Mouse (Mus musculus) heart, embryonic 15.5 days (tissue): ENCODE measurements around the gene Cx3cl1. TPM values are rescaled to one million over a fixed set of nuclear protein-coding genes. Genes with fewer than 3 reads are reported as not detected.

Experiments
- ATAC-seq: fragments of 200-750 bp; cut with Nextera tagmentation; replicated peaks from 2 replicates; pipeline ENCODE4 v1.8.0; 2017; ENCODE audit warnings: low read depth, moderate TSS enrichment; ENCODE audit not compliant: insufficient number of reproducible peaks, insufficient read depth, low FRiP score
- H3K27ac ChIP-seq: fragments of 300-500 bp; sonication (generic); 2 replicates; pipeline ENCODE4 v1.5.1; 2015; ENCODE audit warnings: mild to moderate bottlenecking, inconsistent platforms
- H3K27me3 ChIP-seq: fragments of 300-500 bp; sonication (generic); 2 replicates; pipeline ENCODE4 v1.6.1; 2015; ENCODE audit warnings: inconsistent platforms
- H3K36me3 ChIP-seq: fragments of 300-500 bp; sonication (generic); 2 replicates; pipeline ENCODE4 v1.6.1; 2015; ENCODE audit warnings: mild to moderate bottlenecking, inconsistent platforms
- H3K4me1 ChIP-seq: fragments of 300-500 bp; sonication (generic); replicated peaks from 2 replicates; pipeline ENCODE4 v1.6.1; 2015; ENCODE audit warnings: inconsistent platforms
- H3K4me2 ChIP-seq: fragments of 300-500 bp; sonication (generic); 2 replicates; pipeline ENCODE4 v1.6.1; 2015; ENCODE audit warnings: inconsistent platforms, mild to moderate bottlenecking, moderate library complexity
- H3K4me3 ChIP-seq: fragments of 300-500 bp; sonication (generic); 2 replicates; pipeline ENCODE4 v1.5.1; 2015; ENCODE audit warnings: mild to moderate bottlenecking, inconsistent platforms
- H3K9ac ChIP-seq: fragments of 300-500 bp; sonication (generic); 2 replicates; pipeline ENCODE4 v1.6.1; 2015; ENCODE audit warnings: mild to moderate bottlenecking, inconsistent platforms
- H3K9me3 ChIP-seq: fragments of 300-500 bp; sonication (generic); replicated peaks from 2 replicates; pipeline ENCODE4 v1.6.1; 2016; ENCODE audit warnings: inconsistent platforms
- WGBS: fragments of 180-500 bp; shearing (Covaris S2); methylation state at CpG from one replicate; pipeline ENCODE4 v1.1.7; 2015; ENCODE audit warnings: mixed read lengths; 5-methylcytosine and 5-hydroxymethylcytosine counted together
- polyA plus RNA-seq: library from polyadenylated mRNA; unstranded; fragments of >200 nt; fragmentation: Nextera tagmentation; extraction: Ambion mirVana; gene quantifications from 2 replicates; pipeline ENCODE4 v1.2.1, GENCODE M21; 2015

The Cx3cl1 gene
- polyA plus RNA-seq, 1 experiment from 2014 or later = 9.7 TPM

- Histone ChIP-seq H3K27me3 (peaks cover 3% of the 10 kb centered on the region; the same call in 1 of the 2 replicates), H3K9ac (no peak overlapping the region), H3K36me3 (no peaks in the 10 kb centered on the region), H3K4me3 (no peak overlapping the region), H3K9me3 (no peaks in the 10 kb centered on the region), H3K27ac (no peak overlapping the region), H3K4me2 (no peak overlapping the region), H3K4me1 (peaks cover 18% of the 10 kb centered on the region)
- WGBS = 53% methylated on average over 10 of the region's 10 CpGs
- ATAC-seq = no peak
These were observed 32.9 kb downstream of the Cx3cl1 start for GRCm38 (mm10) chr8:94804546-94805340.

DNA sequence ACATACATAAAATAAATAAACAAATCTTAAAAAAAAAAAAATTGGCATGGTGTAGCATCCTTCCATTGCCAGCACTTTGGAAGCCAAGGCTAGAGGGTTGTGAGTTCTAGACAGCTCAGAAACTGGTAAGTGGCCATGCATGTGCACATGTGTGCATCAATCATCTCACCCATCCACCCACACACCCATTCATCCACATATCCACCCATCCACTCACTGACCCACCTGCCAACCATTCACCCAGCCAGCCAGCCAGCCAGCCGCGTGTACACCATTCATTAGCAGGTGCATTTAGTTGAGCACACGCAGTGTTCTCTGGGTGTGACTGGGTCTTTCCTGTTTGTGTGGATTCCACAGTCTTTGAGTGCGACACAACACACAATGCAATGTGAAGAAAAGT, 34.0 kb downstream of the Cx3cl1 start:
- Histone ChIP-seq H3K36me3 (no peaks in the 10 kb centered on the region), H3K9me3 (no peaks in the 10 kb centered on the region), H3K4me2 (no peak overlapping the region), H3K4me1 (peaks cover 14% of the 10 kb centered on the region), H3K27ac (no peak overlapping the region), H3K9ac (no peak overlapping the region), H3K27me3 (peaks cover 3% of the 10 kb centered on the region; the same call in 1 of the 2 replicates), H3K4me3 (no peak overlapping the region)
- no peak for ATAC-seq
- WGBS = 84% methylated on average over 4 of the region's 4 CpGs

DNA sequence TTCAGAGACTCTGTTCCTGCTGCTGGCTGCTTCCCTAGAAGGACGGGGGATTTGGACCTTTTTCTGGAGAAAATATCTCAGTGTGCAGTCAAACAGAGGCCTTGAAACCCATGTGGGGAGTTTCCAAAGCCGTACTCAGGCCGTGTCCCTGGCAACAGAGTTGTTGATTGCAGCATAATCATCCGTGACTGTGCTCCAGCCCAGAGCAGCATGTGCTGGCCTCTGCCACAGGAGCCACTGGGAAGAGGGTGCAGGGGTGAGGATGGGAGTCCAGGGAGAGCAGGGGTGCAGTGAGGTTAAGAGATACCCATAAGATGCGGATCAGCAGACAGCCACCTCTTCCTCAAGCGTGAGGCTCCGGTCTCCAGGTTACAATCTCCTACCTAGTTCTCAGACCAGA, 35.7 kb downstream of the Cx3cl1 start:
- Histone ChIP-seq H3K36me3 (no peaks in the 10 kb centered on the region), H3K27ac (no peak overlapping the region), H3K9me3 (no peaks in the 10 kb centered on the region), H3K27me3 (peaks cover 5% of the 10 kb centered on the region; the same call in 1 of the 2 replicates), H3K4me2 (no peak overlapping the region), H3K4me1 (peaks cover 9% of the 10 kb centered on the region), H3K9ac (no peak overlapping the region), H3K4me3 (no peak overlapping the region)
- WGBS = 56% methylated on average over 7 of the region's 7 CpGs
- ATAC-seq = no peak

DNA sequence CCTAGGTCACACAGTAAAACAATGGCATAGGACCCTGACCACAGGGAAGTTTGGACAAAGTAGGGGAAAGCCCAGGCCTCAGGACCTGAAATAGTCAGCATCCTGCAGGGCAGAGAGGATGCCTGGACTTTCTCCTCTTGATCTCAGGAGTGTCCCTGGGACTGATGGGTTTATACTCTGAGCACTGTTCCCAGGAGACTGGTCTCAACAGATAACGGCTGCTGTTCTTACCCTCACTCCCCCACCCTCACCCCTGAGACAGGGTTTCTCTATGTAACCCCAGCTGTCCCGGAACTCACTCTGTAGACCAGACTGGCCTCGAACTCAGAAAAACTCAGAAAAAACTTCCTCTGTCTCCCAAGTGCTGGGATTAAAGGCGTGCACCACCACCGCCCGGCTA, 36.6 kb downstream of the Cx3cl1 start:
- peaks cover 11% of the 10 kb centered on the region for H3K4me1 ChIP-seq
- ATAC-seq = no peak
- no peak overlapping the region for H3K9ac ChIP-seq
- H3K27ac ChIP-seq = no peak overlapping the region
- 75% methylated on average over 6 of the region's 6 CpGs for WGBS
- peaks cover 5% of the 10 kb centered on the region; the same call in 1 of the 2 replicates for H3K27me3 ChIP-seq
- H3K36me3 ChIP-seq = no peaks in the 10 kb centered on the region
- no peaks in the 10 kb centered on the region for H3K9me3 ChIP-seq
- H3K4me3 ChIP-seq = no peak overlapping the region
- H3K4me2 ChIP-seq = no peak overlapping the region

- 31% methylated on average over 3 of the region's 3 CpGs for WGBS
- Histone ChIP-seq H3K36me3 (no peaks in the 10 kb centered on the region), H3K27me3 (peaks cover 5% of the 10 kb centered on the region; the same call in 1 of the 2 replicates), H3K4me1 (peaks cover 3% of the 10 kb centered on the region; the same call in 1 of the 2 replicates), H3K4me2 (no peak within 1 kb of the TSS), H3K27ac (no peak within 1 kb of the TSS), H3K4me3 (no peak within 1 kb of the TSS), H3K9me3 (no peaks in the 10 kb centered on the region), H3K9ac (no peak within 1 kb of the TSS)
- ATAC-seq = no peak
These were observed 38.3 kb downstream of the Cx3cl1 start, which contains the start of gene Ccl17 for GRCm38 (mm10) chr8:94810153-94810552. TSS of gene Ccl17 (plus strand) at chr8:94810453.

- H3K36me3 ChIP-seq = no peaks in the 10 kb centered on the region
- 77% methylated on average over 5 of the region's 5 CpGs for WGBS
- H3K4me2 ChIP-seq = no peak overlapping the region
- peaks cover 5% of the 10 kb centered on the region; the same call in 1 of the 2 replicates for H3K27me3 ChIP-seq
- ATAC-seq = no peak
- H3K4me3 ChIP-seq = no peak overlapping the region
- no peaks in the 10 kb centered on the region for H3K9me3 ChIP-seq
- no peak overlapping the region for H3K9ac ChIP-seq
- peaks cover 3% of the 10 kb centered on the region; the same call in 1 of the 2 replicates for H3K4me1 ChIP-seq
- no peak overlapping the region for H3K27ac ChIP-seq
These were observed 39.0 kb downstream of the Cx3cl1 start for GRCm38 (mm10) chr8:94810855-94811254.

DNA sequence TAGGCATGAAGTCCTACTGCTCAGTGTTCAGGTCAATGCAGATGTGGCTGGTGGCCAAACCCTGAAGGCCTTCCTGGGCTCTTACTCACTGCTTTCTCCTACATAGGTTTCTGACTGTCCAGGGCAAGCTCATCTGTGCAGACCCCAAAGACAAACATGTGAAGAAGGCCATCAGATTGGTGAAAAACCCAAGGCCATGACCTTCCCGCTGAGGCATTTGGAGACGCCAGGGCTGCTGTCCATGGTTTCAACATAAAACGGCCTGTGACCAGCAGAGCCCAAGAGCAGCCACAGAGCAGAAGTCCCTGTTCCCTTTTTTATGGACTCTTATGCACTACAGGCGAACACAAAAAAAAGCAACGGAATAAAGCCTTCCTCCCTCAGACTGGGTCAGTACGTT, 39.8 kb downstream of the Cx3cl1 start:
- Histone ChIP-seq H3K9me3 (no peaks in the 10 kb centered on the region), H3K4me2 (no peak overlapping the region), H3K4me1 (peaks cover 3% of the 10 kb centered on the region; the same call in 1 of the 2 replicates), H3K9ac (no peak overlapping the region), H3K36me3 (no peaks in the 10 kb centered on the region), H3K4me3 (no peak overlapping the region), H3K27me3 (peaks cover 4% of the 10 kb centered on the region; the same call in 1 of the 2 replicates), H3K27ac (no peak overlapping the region)
- no peak for ATAC-seq
- WGBS = 73% methylated on average over 6 of the region's 6 CpGs

GRCm38 (mm10) chr8:94812645-94813098, 40.9 kb downstream of the Cx3cl1 start:
- ATAC-seq = no peak; the same call in 1 of the 2 replicates
- no peaks in the 10 kb centered on the region for H3K36me3 ChIP-seq
- H3K27me3 ChIP-seq = 0 out of 2 replicates have a peak, but pooled peaks cover 2% of the 10 kb centered on the region
- H3K9ac ChIP-seq = no peak overlapping the region
- no peak overlapping the region for H3K4me3 ChIP-seq
- no peak overlapping the region for H3K27ac ChIP-seq
- H3K4me1 ChIP-seq = peaks cover 3% of the 10 kb centered on the region; the same call in 1 of the 2 replicates
- no peaks in the 10 kb centered on the region for H3K9me3 ChIP-seq
- peak overlapping the region; percentile 40; the same call in 1 of the 2 replicates for H3K4me2 ChIP-seq
- 31% methylated on average over 6 of the region's 6 CpGs for WGBS

DNA sequence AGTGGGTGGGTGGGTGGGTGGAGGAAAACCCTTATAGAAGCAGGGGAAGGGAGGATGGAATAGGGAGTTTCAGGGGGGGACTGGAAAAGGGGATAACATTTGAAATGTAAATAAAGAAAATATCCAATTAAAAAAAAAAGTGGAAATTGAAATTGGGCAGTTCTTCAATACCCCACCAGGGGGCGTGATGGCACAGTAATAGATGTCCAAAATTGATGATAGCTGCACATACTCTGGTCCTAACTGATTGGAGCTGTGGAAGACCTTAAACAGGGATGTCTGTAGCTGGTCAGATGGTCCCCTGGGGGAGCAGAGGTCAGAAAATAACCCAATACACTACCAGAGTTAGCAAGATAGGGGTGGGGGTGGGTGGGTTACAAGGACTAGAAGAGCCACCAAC, 42.7 kb downstream of the Cx3cl1 start:
- H3K4me1 ChIP-seq = peaks cover 3% of the 10 kb centered on the region; the same call in 1 of the 2 replicates
- H3K36me3 ChIP-seq = no peaks in the 10 kb centered on the region
- H3K9ac ChIP-seq = no peak overlapping the region
- H3K4me3 ChIP-seq = no peak overlapping the region
- ATAC-seq = no peak
- 0 out of 2 replicates have a peak, but pooled peaks cover 2% of the 10 kb centered on the region for H3K27me3 ChIP-seq
- no peak overlapping the region for H3K4me2 ChIP-seq
- no peaks in the 10 kb centered on the region for H3K9me3 ChIP-seq
- no peak overlapping the region for H3K27ac ChIP-seq
- 0% methylated on average over 1 of the region's 1 CpGs for WGBS

DNA sequence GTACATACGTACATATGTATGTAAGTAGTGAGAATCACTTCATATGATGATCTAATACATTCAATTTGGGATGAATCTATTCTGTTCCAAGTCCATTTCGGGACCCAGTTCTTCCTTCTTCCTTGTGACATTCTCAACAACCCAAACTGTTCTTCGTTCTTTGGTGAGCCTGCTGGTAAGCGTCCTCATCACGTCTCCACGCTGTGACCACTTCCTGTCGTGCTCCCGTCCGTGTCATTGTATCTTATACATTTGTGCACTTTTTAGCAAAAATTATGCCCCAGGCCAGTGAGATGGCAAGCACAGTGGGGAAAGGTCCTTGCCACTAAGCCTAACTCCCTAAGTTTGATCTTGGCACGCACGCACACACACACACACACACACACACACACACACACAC, 46.1 kb downstream of the Cx3cl1 start:
- Histone ChIP-seq H3K4me3 (no peak overlapping the region), H3K9ac (no peak overlapping the region), H3K27ac (no peak overlapping the region), H3K36me3 (peaks cover 14% of the 10 kb centered on the region), H3K4me1 (0 out of 2 replicates have a peak, but pooled peaks cover 2% of the 10 kb centered on the region), H3K9me3 (no peaks in the 10 kb centered on the region), H3K4me2 (no peak overlapping the region), H3K27me3 (no peaks in the 10 kb centered on the region)
- WGBS = 83% methylated on average over 11 of the region's 11 CpGs
- no peak for ATAC-seq

DNA sequence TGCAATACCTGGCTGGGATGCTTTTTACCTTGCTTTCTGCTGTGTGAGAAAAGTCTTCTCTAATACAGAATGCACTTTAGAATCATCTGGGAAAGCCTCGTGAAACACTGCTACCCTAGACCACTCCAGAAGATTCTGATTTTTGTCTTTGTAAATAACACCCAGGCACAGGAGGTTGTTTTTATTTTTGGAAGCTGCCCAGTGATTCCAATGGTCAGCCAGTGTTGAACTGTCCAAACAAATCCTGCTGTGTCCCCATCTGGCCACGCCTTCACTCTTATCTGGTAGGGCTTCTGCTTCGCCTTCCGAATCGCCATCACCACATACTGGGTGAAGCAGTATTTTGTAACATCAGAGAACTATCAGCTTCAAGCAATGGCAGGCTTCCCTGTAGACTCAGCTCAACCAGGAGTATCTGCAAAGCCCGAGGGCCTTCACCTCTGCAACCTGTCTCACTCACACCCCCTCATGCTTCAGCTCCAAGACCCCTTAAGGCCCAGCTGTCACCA, 47.9 kb downstream of the Cx3cl1 start:
- H3K36me3 ChIP-seq = peaks cover 31% of the 10 kb centered on the region
- H3K9ac ChIP-seq = no peak overlapping the region
- H3K4me2 ChIP-seq = no peak overlapping the region
- no peaks in the 10 kb centered on the region for H3K9me3 ChIP-seq
- no peak overlapping the region for H3K27ac ChIP-seq
- H3K4me1 ChIP-seq = 0 out of 2 replicates have a peak, but pooled peaks cover 2% of the 10 kb centered on the region
- ATAC-seq = no peak
- no peak overlapping the region for H3K4me3 ChIP-seq
- no peaks in the 10 kb centered on the region for H3K27me3 ChIP-seq
- WGBS = 53% methylated on average over 6 of the region's 6 CpGs
